Mouse (Mus musculus): ENCODE measurements around the gene Luc7l. TPM values are rescaled to one million over a fixed set of nuclear protein-coding genes. Genes with fewer than 3 reads are reported as not detected.

Gene Luc7l
- 10 to 100 TPM; 24.9 to 26.3 TPM for total RNA-seq (2021)
- long read RNA-seq, experiment 1, full-length matches to known transcripts, result 13 of 25 reads
- long read RNA-seq, experiment 1, partial matches to known transcripts, result 5 of 25 reads
- long read RNA-seq, experiment 1, other reads (novel, unspliced or antisense), result 7 of 25 reads
- long read RNA-seq, experiment 2, transcript Luc7l-204 (9 exons, 2,670 nt), result major isoform, 8 of 25 reads
- long read RNA-seq, experiment 2, partial matches to known transcripts, result 3 of 25 reads
- long read RNA-seq, experiment 2, other reads (novel, unspliced or antisense), result 9 of 25 reads

GRCm38 (mm10) chr17:26252539-26253251 is at the start of gene Luc7l:
Gene Luc7l (plus strand): TSS chr17:26252896.
- intact Hi-C loops (cut with DNase I), result loop anchor here (10.0 kb wide), 1 partner anchor 952 kb away; the partner anchor contains the start of gene Lemd2

GRCm38 (mm10) chr17:26203321-26203811 is 49.3 kb upstream of the Luc7l start:
- intact Hi-C loops (cut with DNase I), result no loop called here
- peak; percentile 14 for DNase-seq

More at GRCm38 (mm10) chr17:26252539-26253251, at the start of gene Luc7l:
- DNase-seq, result peak; percentile 90 to 94

- no peak for DNase-seq
- intact Hi-C loops (cut with DNase I), result no loop called here
These were observed 47.9 kb upstream of the Luc7l start for GRCm38 (mm10) chr17:26204766-26205165.

- no peak for DNase-seq
- intact Hi-C loops (cut with DNase I), result no loop called here
These were observed 46.3 kb upstream of the Luc7l start for GRCm38 (mm10) chr17:26206392-26206791.

- intact Hi-C loops (cut with DNase I), result no loop called here
- no peak for DNase-seq
These were observed 45.0 kb upstream of the Luc7l start, which contains the start of gene Arhgdig for GRCm38 (mm10) chr17:26207686-26208085. Gene Arhgdig (minus strand): TSS chr17:26207786.

- intact Hi-C loops (cut with DNase I), result no loop called here
- DNase-seq, result no peak
These were observed 40.5 kb upstream of the Luc7l start for GRCm38 (mm10) chr17:26212241-26212640.

GRCm38 (mm10) chr17:26212681-26213080 is 40.0 kb upstream of the Luc7l start:
- DNase-seq, result no peak

GRCm38 (mm10) chr17:26221508-26221907 is 31.2 kb upstream of the Luc7l start:
- no peak for DNase-seq
- intact Hi-C loops (cut with DNase I), result no loop called here

More at GRCm38 (mm10) chr17:26212681-26213080, 40.0 kb upstream of the Luc7l start:
- intact Hi-C loops (cut with DNase I), result no loop called here

- intact Hi-C loops (cut with DNase I), result no loop called here
- no peak for DNase-seq
These were observed 27.5 kb upstream of the Luc7l start for GRCm38 (mm10) chr17:26225150-26225549.

GRCm38 (mm10) chr17:26229776-26230175 is 22.9 kb upstream of the Luc7l start:
- no peak for DNase-seq
- intact Hi-C loops (cut with DNase I), result no loop called here

- intact Hi-C loops (cut with DNase I), result no loop called here
- DNase-seq, result no peak
These were observed 21.5 kb upstream of the Luc7l start for GRCm38 (mm10) chr17:26231156-26231555.

- DNase-seq, result no peak
- intact Hi-C loops (cut with DNase I), result no loop called here
These were observed 19.8 kb upstream of the Luc7l start for GRCm38 (mm10) chr17:26232863-26233262.

GRCm38 (mm10) chr17:26234386-26234785 is 18.3 kb upstream of the Luc7l start:
- intact Hi-C loops (cut with DNase I), result no loop called here
- no peak for DNase-seq

- intact Hi-C loops (cut with DNase I), result no loop called here
- DNase-seq, result peak in 1 of 2 experiments; percentile 31
These were observed 17.4 kb upstream of the Luc7l start for GRCm38 (mm10) chr17:26235077-26235815.

GRCm38 (mm10) chr17:26237667-26238066 is 15.0 kb upstream of the Luc7l start:
- intact Hi-C loops (cut with DNase I), result no loop called here
- DNase-seq, result no peak

GRCm38 (mm10) chr17:26239551-26239950 is 13.1 kb upstream of the Luc7l start:
- no peak for DNase-seq
- intact Hi-C loops (cut with DNase I), result no loop called here

- no peak for DNase-seq
- intact Hi-C loops (cut with DNase I), result loop anchor here (5.0 kb wide), 1 partner anchor 118 kb away; the partner anchor contains the start of gene Mrpl28
These were observed 12.4 kb upstream of the Luc7l start for GRCm38 (mm10) chr17:26240120-26240790.

GRCm38 (mm10) chr17:26240990-26241389 is 11.7 kb upstream of the Luc7l start:
- no peak for DNase-seq
- intact Hi-C loops (cut with DNase I), result loop anchor here (5.0 kb wide), 1 partner anchor 119 kb away; the partner anchor contains the start of gene Mrpl28

GRCm38 (mm10) chr17:26243471-26244100 is 9.1 kb upstream of the Luc7l start:
- intact Hi-C loops (cut with DNase I), result loop anchor here (2.0 to 5.0 kb wide), 2 partner anchors 105 to 121 kb away; partner anchors contain the start of genes Axin1 and Mrpl28
- DNase-seq, result peak; percentile 66 to 75
